Mouse (Mus musculus): ENCODE data around the gene Vmn2r43.
"Not testable (repeated sequence)": the region's sequence is repeated elsewhere in the genome, so short reads cannot be mapped to it uniquely, and the experiment has no call there.

Gene Vmn2r43

DNA sequence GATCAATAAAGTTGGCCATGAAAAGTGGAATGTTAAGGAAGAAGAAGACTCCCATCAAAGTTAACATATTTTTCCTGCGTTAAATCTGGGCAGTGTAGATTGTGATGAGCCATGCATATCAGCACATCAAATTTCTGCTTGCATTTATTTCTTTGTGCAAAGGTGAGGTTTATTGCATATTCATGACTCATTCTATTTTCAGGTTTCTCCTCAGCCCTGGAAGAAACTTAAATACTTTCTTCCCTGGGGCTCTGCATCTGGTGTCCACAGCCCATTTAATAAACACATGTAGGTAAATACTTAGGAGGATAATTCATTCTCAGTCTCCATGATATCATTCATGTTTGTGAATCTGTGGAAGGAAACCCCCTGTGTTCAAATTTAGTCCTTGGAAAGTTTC lies at the start of gene Vmn2r43:
Gene Vmn2r43 (minus strand): TSS at position 101 of the 400 bp plus-strand sequence.
- not testable (repeated sequence) for H3K4me1 ChIP-seq (replicated peaks; ENCODE audit: low read depth, low read length); H3K27me3 ChIP-seq (ENCODE audit: insufficient read depth, low read length); H3K36me3 ChIP-seq (ENCODE audit: insufficient read depth, low read length); H3K4me3 ChIP-seq (replicated peaks; ENCODE audit: low read length); H3K9me3 ChIP-seq (ENCODE audit: low read length)

DNA sequence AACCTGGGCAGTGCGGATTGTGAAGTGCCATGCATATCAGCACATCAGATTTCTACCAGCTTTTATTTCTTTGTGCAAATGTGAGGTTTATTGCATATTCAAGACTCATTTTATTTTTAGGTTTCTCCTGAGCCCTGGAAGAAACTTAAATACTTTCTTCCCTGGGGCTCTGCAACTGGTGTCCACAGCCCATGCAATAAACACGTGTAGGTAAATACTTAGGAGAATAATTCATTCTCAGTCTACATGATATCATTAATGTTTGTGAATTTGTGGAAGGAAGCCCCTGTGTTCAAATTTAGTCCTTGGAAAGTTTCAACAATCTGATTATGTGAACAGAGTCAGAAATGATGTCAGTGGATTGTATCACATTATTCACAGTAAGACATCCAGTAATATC lies 60.2 kb downstream of the Vmn2r43 start, which contains the start of gene Vmn2r42:
Gene Vmn2r42 (minus strand): TSS at position 101 of the 400 bp plus-strand sequence.
- not testable (repeated sequence) for H3K27me3 ChIP-seq (ENCODE audit: insufficient read depth, low read length); H3K4me1 ChIP-seq (replicated peaks; ENCODE audit: low read depth, low read length); H3K4me3 ChIP-seq (replicated peaks; ENCODE audit: low read length); H3K9me3 ChIP-seq (ENCODE audit: low read length); H3K36me3 ChIP-seq (ENCODE audit: insufficient read depth, low read length)

All from E14TG2a.4 (cell line).